Mouse (Mus musculus) MEL (cell line): ENCODE measurements around the gene Slain1. TPM values are rescaled to one million over a fixed set of nuclear protein-coding genes. Genes with fewer than 3 reads are reported as not detected.

ENCODE experiments used
- DNase-seq: peaks from one replicate; pipeline ENCODE4 v3.0.0; 2011; ENCODE audit warnings: low read depth, low spot score
- H3K27ac ChIP-seq: 2 replicates; pipeline ENCODE4 v1.5.1; 2012; ENCODE audit warnings: low read depth, mild to moderate bottlenecking, control low read depth, low read length, moderate library complexity; ENCODE audit not compliant: control insufficient read depth
- H3K27me3 ChIP-seq, 2 experiments: fragments of 150-350 bp in 1 of 2; sonication (generic) in 1 of 2; 2 replicates each; pipeline ENCODE4 v1.6.1; 2012; ENCODE audit warnings: low read length in 2 of 2, mild to moderate bottlenecking in 2 of 2, improper control_type of control experiment in 1 of 2, moderate library complexity in 1 of 2; ENCODE audit not compliant: insufficient read depth in 2 of 2, control insufficient read depth in 1 of 2
- H3K36me3 ChIP-seq, 2 experiments: 2 replicates each; pipeline ENCODE4 v1.6.1; 2012 to 2014; ENCODE audit warnings: low read length in 2 of 2, improper control_type of control experiment in 1 of 2, inconsistent platforms in 1 of 2, mild to moderate bottlenecking in 1 of 2; ENCODE audit not compliant: insufficient read depth in 2 of 2, control insufficient read depth in 1 of 2
- H3K4me1 ChIP-seq, 2 experiments: fragments of 150-350 bp in 1 of 2; sonication (generic) in 1 of 2; 2 replicates each; pipeline ENCODE4 v1.6.1; 2012; ENCODE audit warnings: low read length in 2 of 2, improper control_type of control experiment in 1 of 2, mild to moderate bottlenecking in 1 of 2; ENCODE audit not compliant: insufficient read depth in 2 of 2, control insufficient read depth in 1 of 2
- H3K4me3 ChIP-seq, 2 experiments: fragments of 150-350 bp in 1 of 2; sonication (generic) in 1 of 2; 2 replicates each; pipeline ENCODE4 v1.5.1; 2012; ENCODE audit warnings: low read depth in 2 of 2, low read length in 2 of 2, mild to moderate bottlenecking in 2 of 2, moderate library complexity in 2 of 2, control low read depth in 1 of 2, improper control_type of control experiment in 1 of 2; ENCODE audit not compliant: control insufficient read depth in 1 of 2, insufficient read depth in 1 of 2
- H3K79me2 ChIP-seq: 2 replicates; pipeline ENCODE4 v1.6.1; 2012; ENCODE audit warnings: mild to moderate bottlenecking, low read length, moderate library complexity; ENCODE audit not compliant: control insufficient read depth, poor library complexity, insufficient read depth
- H3K9ac ChIP-seq: 2 replicates; pipeline ENCODE4 v1.6.1; 2012; ENCODE audit warnings: low read depth, mild to moderate bottlenecking, control low read depth, low read length, moderate library complexity; ENCODE audit not compliant: control insufficient read depth, poor library complexity, severe bottlenecking
- H3K9me3 ChIP-seq: fragments of 150-350 bp; sonication (generic); replicated peaks from 2 replicates; pipeline ENCODE4 v1.6.1; 2012; ENCODE audit warnings: mild to moderate bottlenecking, low read length, improper control_type of control experiment, moderate library complexity; ENCODE audit not compliant: insufficient read depth
- CHD1 ChIP-seq: IDR thresholded peaks from 2 replicates; pipeline ENCODE4 v1.6.1; 2012; ENCODE audit warnings: low read depth, mild to moderate bottlenecking, inconsistent platforms, low read length, improper control_type of control experiment
- CHD2 ChIP-seq: IDR thresholded peaks from 2 replicates; pipeline ENCODE4 v1.6.1; 2011; ENCODE audit warnings: low read length, improper control_type of control experiment
- CTCF ChIP-seq, 3 experiments: IDR thresholded peaks in 2 of 3; conservative IDR thresholded peaks in 1 of 3; 2 replicates each; pipeline ENCODE4 v1.5.1; 2011 to 2012; ENCODE audit warnings: low read length in 3 of 3, low read depth in 2 of 3, mild to moderate bottlenecking in 2 of 3, improper control_type of control experiment in 1 of 3, inconsistent platforms in 1 of 3, mixed read lengths in 1 of 3, moderate library complexity in 1 of 3; ENCODE audit not compliant: control insufficient read depth in 1 of 3, insufficient read depth in 1 of 3, poor library complexity in 1 of 3, severe bottlenecking in 1 of 3
- GABPA ChIP-seq: IDR thresholded peaks from 2 replicates; pipeline ENCODE4 v1.6.1; 2012; ENCODE audit warnings: low read depth, mild to moderate bottlenecking, inconsistent platforms, low read length, improper control_type of control experiment, moderate library complexity
- HCFC1 ChIP-seq: IDR thresholded peaks from 2 replicates; pipeline ENCODE4 v1.6.1; 2012; ENCODE audit warnings: low read depth, mild to moderate bottlenecking, inconsistent platforms, low read length, improper control_type of control experiment, moderate library complexity
- KAT2A ChIP-seq: conservative IDR thresholded peaks from 2 replicates; pipeline ENCODE4 v1.6.1; 2012; ENCODE audit warnings: low read depth, low read length, improper control_type of control experiment, inconsistent platforms
- MAFK ChIP-seq: IDR thresholded peaks from 2 replicates; pipeline ENCODE4 v1.6.1; 2011; ENCODE audit warnings: low read depth, mild to moderate bottlenecking, low read length, improper control_type of control experiment, borderline replicate concordance
- MAX ChIP-seq: IDR thresholded peaks from 2 replicates; pipeline ENCODE4 v1.6.1; 2011; ENCODE audit warnings: low read length, improper control_type of control experiment
- MAZ ChIP-seq: IDR thresholded peaks from 2 replicates; pipeline ENCODE4 v1.6.1; 2012; ENCODE audit warnings: low read depth, mild to moderate bottlenecking, inconsistent platforms, low read length, improper control_type of control experiment
- MEF2A ChIP-seq: IDR thresholded peaks from 2 replicates; pipeline ENCODE4 v1.6.1; 2014; ENCODE audit warnings: low read depth, mild to moderate bottlenecking, inconsistent platforms, low read length, improper control_type of control experiment; ENCODE audit not compliant: poor library complexity, insufficient replicate concordance, severe bottlenecking; ENCODE audit errors: extremely low read depth
- MYB ChIP-seq: IDR thresholded peaks from 2 replicates; pipeline ENCODE4 v1.6.1; 2011; ENCODE audit warnings: mild to moderate bottlenecking, low read depth, low read length, improper control_type of control experiment
- MYC ChIP-seq: IDR thresholded peaks from 2 replicates; pipeline ENCODE4 v1.6.1; 2011; ENCODE audit warnings: low read depth, mild to moderate bottlenecking, low read length, improper control_type of control experiment, moderate library complexity
- NELFE ChIP-seq: IDR thresholded peaks from 2 replicates; pipeline ENCODE4 v1.6.1; 2011; ENCODE audit warnings: low read depth, low read length, improper control_type of control experiment
- NRF1 ChIP-seq: IDR thresholded peaks from 2 replicates; pipeline ENCODE4 v1.6.1; 2014; ENCODE audit warnings: low read depth, mild to moderate bottlenecking, inconsistent platforms, low read length, improper control_type of control experiment, moderate library complexity; ENCODE audit not compliant: poor library complexity, insufficient read depth, severe bottlenecking
- POLR2A ChIP-seq, 2 experiments: IDR thresholded peaks; 2 replicates each; pipeline ENCODE4 v1.6.1; 2011 to 2012; ENCODE audit warnings: low read length in 2 of 2, mild to moderate bottlenecking in 2 of 2, control low read depth in 1 of 2, improper control_type of control experiment in 1 of 2, low read depth in 1 of 2, moderate library complexity in 1 of 2; ENCODE audit not compliant: control insufficient read depth in 1 of 2, insufficient read depth in 1 of 2, poor library complexity in 1 of 2
- POLR2AphosphoS2 ChIP-seq: IDR thresholded peaks from 2 replicates; pipeline ENCODE4 v1.6.1; 2011; ENCODE audit warnings: low read length, improper control_type of control experiment
- RAD21 ChIP-seq: IDR thresholded peaks from 2 replicates; pipeline ENCODE4 v1.6.1; 2011; ENCODE audit warnings: mild to moderate bottlenecking, low read depth, low read length, improper control_type of control experiment
- SMC3 ChIP-seq: IDR thresholded peaks from 2 replicates; pipeline ENCODE4 v1.6.1; 2011; ENCODE audit warnings: low read depth, low read length, improper control_type of control experiment
- TAL1 ChIP-seq: IDR thresholded peaks from 2 replicates; pipeline ENCODE4 v1.6.1; 2012; ENCODE audit warnings: mild to moderate bottlenecking, inconsistent platforms, low read length, moderate library complexity, mixed read lengths
- USF1 ChIP-seq: IDR thresholded peaks from 2 replicates; pipeline ENCODE4 v1.6.1; 2014; ENCODE audit warnings: low read depth, mild to moderate bottlenecking, inconsistent platforms, low read length, improper control_type of control experiment, moderate library complexity
- ZC3H11A ChIP-seq: IDR thresholded peaks from 2 replicates; pipeline ENCODE4 v1.6.1; 2012; ENCODE audit warnings: low read depth, mild to moderate bottlenecking, inconsistent platforms, low read length, improper control_type of control experiment
- ZKSCAN1 ChIP-seq: IDR thresholded peaks from 2 replicates; pipeline ENCODE4 v1.6.1; 2012; ENCODE audit warnings: low read depth, mild to moderate bottlenecking, inconsistent platforms, low read length, improper control_type of control experiment, moderate library complexity
- ZMIZ1 ChIP-seq: IDR thresholded peaks from 2 replicates; pipeline ENCODE4 v1.6.1; 2012; ENCODE audit warnings: low read depth, mild to moderate bottlenecking, inconsistent platforms, low read length, improper control_type of control experiment, moderate library complexity
- ZNF384 ChIP-seq: IDR thresholded peaks from 2 replicates; pipeline ENCODE4 v1.6.1; 2012; ENCODE audit warnings: low read depth, mild to moderate bottlenecking, inconsistent platforms, low read length, improper control_type of control experiment
- polyA plus RNA-seq, 2 experiments: library from polyadenylated mRNA; stranded (reverse) in 1 of 2; unstranded in 1 of 2; fragments of >175 nt in 1 of 2; fragments of >200 nt in 1 of 2; gene quantifications; 2 replicates each; pipeline versions ENCODE4 v1.2.1 to v1.2.4; 2012; ENCODE audit warnings: low replicate concordance in 2 of 2, low read depth in 1 of 2; ENCODE audit not compliant: insufficient read length in 2 of 2, insufficient read depth in 1 of 2, missing spikeins in 1 of 2
- total RNA-seq: library from RNA; depleted of rRNA; stranded (reverse); fragments of 300-350 nt; gene quantifications from 2 replicates; pipeline ENCODE4 v1.2.3, GENCODE M21; 2012

The Slain1 gene
- total and polyA plus RNA-seq, 3 experiments, result not detected

DNA sequence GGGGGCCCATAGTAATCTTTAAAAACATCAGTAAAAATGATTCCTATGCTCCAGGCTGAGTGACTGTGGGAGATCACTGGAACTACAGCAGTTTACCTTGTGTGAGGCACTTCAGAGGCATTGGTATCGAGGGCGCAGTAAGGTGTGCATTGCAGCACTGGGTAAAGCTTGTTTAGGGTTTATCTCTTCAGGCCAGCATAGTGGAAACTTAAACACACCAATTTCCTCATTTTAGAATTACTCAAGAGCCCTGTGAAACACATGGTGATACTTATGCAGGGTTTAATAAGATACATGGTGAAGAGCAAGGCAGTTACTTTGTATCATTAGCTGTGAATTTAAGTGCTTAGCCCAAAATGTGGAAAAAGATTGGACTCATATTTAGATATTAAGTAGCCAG is 37.0 kb downstream of the Slain1 start:
- no peak overlapping the region for H3K4me3 ChIP-seq
- no peaks in the 10 kb centered on the region for H3K27me3 ChIP-seq
- no peaks in the 10 kb centered on the region for H3K36me3 ChIP-seq
- H3K79me2 ChIP-seq, result no peaks in the 10 kb centered on the region
- no peaks in the 10 kb centered on the region for H3K4me1 ChIP-seq
- DNase-seq, result peak; percentile 5
- no peak overlapping the region for H3K9ac ChIP-seq
- H3K27ac ChIP-seq, result no peak overlapping the region
- TF ChIP-seq POLR2AphosphoS2 (no peak), MYB (no peak), NELFE (no peak), RAD21 (no peak), ZNF384 (no peak), CHD1 (no peak), MEF2A (no peak), ZMIZ1 (no peak), HCFC1 (no peak), MAFK (no peak), MYC (no peak), CTCF (IDR thresholded peaks at IDR 0.05 in 2 of 3, conservative IDR thresholded peaks at IDR 0.05 in 1 of 3; ENCODE audit: control insufficient read depth in 1 of 3, insufficient read depth in 1 of 3, low read depth in 2 of 3, low read length in 3 of 3, poor library complexity in 1 of 3, severe bottlenecking in 1 of 3) (no peak), POLR2A (IDR thresholded peaks at IDR 0.05; ENCODE audit: control insufficient read depth in 1 of 2, insufficient read depth in 1 of 2, low read depth in 1 of 2, low read length in 2 of 2, poor library complexity in 1 of 2) (no peak)
- H3K9me3 ChIP-seq, result no peaks in the 10 kb centered on the region

DNA sequence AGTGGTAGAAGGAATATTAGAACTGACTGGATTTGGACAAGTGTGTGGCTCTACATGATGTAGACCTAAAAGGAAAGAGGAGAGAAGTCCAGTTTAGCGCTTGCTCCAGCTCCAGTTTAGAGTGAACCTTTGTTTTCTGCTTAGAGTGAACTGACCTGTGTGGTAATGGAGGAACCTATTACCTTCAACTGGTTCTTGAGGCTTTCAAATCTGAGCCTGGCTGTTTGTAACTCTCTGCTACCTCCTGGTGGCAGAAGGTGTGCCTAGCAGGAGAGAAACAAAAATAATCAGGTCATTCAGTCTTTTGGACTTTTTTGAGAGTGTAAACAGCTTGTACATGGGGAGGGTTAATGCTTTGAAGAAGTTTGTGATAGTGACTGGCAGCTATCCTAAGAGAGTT is 44.3 kb downstream of the Slain1 start:
- no peaks in the 10 kb centered on the region for H3K27me3 ChIP-seq
- H3K4me3 ChIP-seq, result no peak overlapping the region
- H3K9me3 ChIP-seq, result no peaks in the 10 kb centered on the region
- no peak overlapping the region for H3K27ac ChIP-seq
- TF ChIP-seq CTCF (IDR thresholded peaks at IDR 0.05 in 2 of 3, conservative IDR thresholded peaks at IDR 0.05 in 1 of 3; ENCODE audit: control insufficient read depth in 1 of 3, insufficient read depth in 1 of 3, low read depth in 2 of 3, low read length in 3 of 3, poor library complexity in 1 of 3, severe bottlenecking in 1 of 3), result peak; percentile 48 to 75 (median 57)
- TF ChIP-seq RAD21, result peak; percentile 68
- peak; percentile 56 for TF ChIP-seq ZC3H11A
- TF ChIP-seq SMC3, result peak; percentile 83
- no peak for TF ChIP-seq KAT2A
- H3K36me3 ChIP-seq, result no peaks in the 10 kb centered on the region
- no peaks in the 10 kb centered on the region for H3K4me1 ChIP-seq
- H3K79me2 ChIP-seq, result no peaks in the 10 kb centered on the region
- peak; percentile 45 for DNase-seq
- H3K9ac ChIP-seq, result no peak overlapping the region

DNA sequence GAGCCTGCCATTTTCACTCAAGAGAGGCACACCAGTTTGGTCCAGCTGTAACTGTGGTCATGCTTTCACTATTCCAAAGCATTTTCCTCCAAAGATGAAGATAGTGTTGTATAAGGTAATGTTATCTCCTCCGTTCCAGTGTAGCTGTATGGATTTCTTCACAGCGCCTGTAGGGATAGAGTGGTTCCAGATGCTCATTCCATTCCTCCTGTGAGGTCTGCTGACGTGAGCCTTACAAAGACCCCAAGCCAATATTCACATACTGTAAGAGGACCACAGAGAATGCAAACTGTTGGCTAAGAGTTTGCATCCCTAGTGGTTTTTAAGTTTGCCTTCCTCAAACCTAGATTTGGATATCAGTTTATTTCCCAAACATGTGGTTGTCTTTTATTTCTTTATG is 45.6 kb downstream of the Slain1 start:
- Histone ChIP-seq H3K4me3 (no peak overlapping the region), H3K9me3 (no peaks in the 10 kb centered on the region), H3K9ac (no peak overlapping the region), H3K79me2 (no peaks in the 10 kb centered on the region), H3K27me3 (no peaks in the 10 kb centered on the region), H3K4me1 (no peaks in the 10 kb centered on the region), H3K27ac (no peak overlapping the region), H3K36me3 (no peaks in the 10 kb centered on the region)
- no peak for DNase-seq
- TF ChIP-seq MAX (no peak), MYC (no peak), MAZ (no peak), GABPA (no peak), NRF1 (no peak), ZC3H11A (no peak), NELFE (no peak), TAL1 (no peak), ZMIZ1 (no peak), CHD2 (no peak), SMC3 (no peak), RAD21 (no peak), ZKSCAN1 (no peak), USF1 (no peak)
